In the genomic region with DNA sequence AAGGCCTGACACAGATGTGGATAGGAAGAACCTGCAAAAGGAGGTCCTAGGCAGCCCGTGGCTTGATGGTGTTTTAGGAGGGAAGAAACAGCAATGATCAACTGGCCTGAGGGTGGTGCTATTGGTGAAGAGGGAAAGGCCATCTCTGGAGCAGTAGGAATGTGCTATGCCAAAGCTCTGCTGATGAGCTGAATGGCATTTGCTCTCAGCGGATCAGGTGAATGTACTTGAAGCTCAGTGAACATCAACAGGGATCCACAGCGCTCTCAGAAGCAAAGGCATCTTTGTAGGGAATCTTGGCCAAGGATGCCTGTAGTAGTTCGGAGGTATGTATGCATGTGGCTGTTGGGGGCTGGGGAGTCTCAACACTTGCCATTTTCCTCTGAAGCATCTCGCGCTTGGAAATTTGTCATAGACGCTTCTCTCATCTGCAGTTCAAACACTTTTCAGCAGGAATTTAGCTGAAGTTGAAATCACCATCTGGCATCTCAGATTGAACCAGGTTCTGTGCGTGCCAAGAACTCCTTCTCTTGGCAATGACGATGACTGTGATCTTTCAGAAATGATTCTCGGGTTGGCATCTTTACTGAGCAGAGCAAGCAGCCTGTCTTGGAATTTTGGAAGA, we compare ENCODE assay signal across 13 mouse cellular contexts. TPM values are rescaled to one million over a fixed set of nuclear protein-coding genes. Genes with fewer than 3 reads are reported as not detected.
A peak's percentile ranks its signal among the peaks of the same experiment; 100 is the strongest.
DNase-seq lines count a peak whose midpoint lies in the region; ATAC-seq and TF ChIP-seq lines count a peak whose summit lies in the region.
"Had no signal": no experiment of that assay in that cellular context is flagged by ENCODE, and none has a peak within 500 bp of the region (broad histone marks: within the 10 kb centered on the region; RNA-seq: fewer than 3 reads in every experiment).

No protein-coding gene starts in this region.

- H3K27me3 ChIP-seq in intestine, postnatal 0 days (replicated peaks; ENCODE audit: control insufficient read depth, insufficient read depth, low read length) = no peaks in the 10 kb centered on the region
- no peaks in the 10 kb centered on the region for H3K27me3 ChIP-seq in intestine, embryonic 15.5 days (replicated peaks)
- H3K27me3 ChIP-seq in cerebellum, adult 2 months (ENCODE audit: control insufficient read depth, insufficient read depth, low read length) = no peaks in the 10 kb centered on the region
- H3K27me3 ChIP-seq: neural tube, embryonic 13.5 days; stomach, embryonic 15.5 days had no signal

- no peaks in the 10 kb centered on the region for H3K9me3 ChIP-seq in intestine, postnatal 0 days (ENCODE audit: control insufficient read depth)
- H3K9me3 ChIP-seq in intestine, embryonic 15.5 days = no peaks in the 10 kb centered on the region
- H3K9me3 ChIP-seq: neural tube, embryonic 13.5 days; stomach, embryonic 15.5 days had no signal

- H3K4me3 ChIP-seq in intestine, postnatal 0 days (ENCODE audit: low read depth, low read length) = no peak overlapping the region
- no peak overlapping the region for H3K4me3 ChIP-seq in intestine, embryonic 15.5 days (replicated peaks)
- H3K4me3 ChIP-seq in cerebellum, adult 2 months (replicated peaks; ENCODE audit: insufficient read depth, low read depth, low read length) = peak overlapping the region; percentile 5
- H3K4me3 ChIP-seq: neural tube, embryonic 13.5 days; stomach, embryonic 15.5 days had no signal

- H3K27ac ChIP-seq in intestine, postnatal 0 days (ENCODE audit: low read depth, low read length) = no peak overlapping the region
- no peak overlapping the region for H3K27ac ChIP-seq in intestine, embryonic 15.5 days
- no peak overlapping the region for H3K27ac ChIP-seq in cerebellum, adult 2 months (ENCODE audit: insufficient read depth, low read length)
- H3K27ac ChIP-seq: neural tube, embryonic 13.5 days; stomach, embryonic 15.5 days had no signal

- ATAC-seq in intestine, postnatal 0 days = no peak
- ATAC-seq in intestine, embryonic 15.5 days = no peak
- 0 out of 2 replicates have a peak, but pooled peaks have one; percentile 24 for ATAC-seq in megakaryocyte progenitor cell, adult 5-6 weeks (replicated peaks; ENCODE audit: poor library complexity)
- ATAC-seq in erythroblast, adult 5-6 weeks (replicated peaks; ENCODE audit: low FRiP score, poor library complexity, severe bottlenecking) = no peak

- H3K4me2 ChIP-seq in intestine, postnatal 0 days (replicated peaks; ENCODE audit: low read depth) = no peak overlapping the region
- H3K4me2 ChIP-seq in intestine, embryonic 15.5 days (replicated peaks) = no peak overlapping the region
- H3K4me2 ChIP-seq: neural tube, embryonic 13.5 days; stomach, embryonic 15.5 days had no signal

- no peaks in the 10 kb centered on the region for H3K36me3 ChIP-seq in intestine, postnatal 0 days (ENCODE audit: control insufficient read depth, insufficient read depth)
- no peaks in the 10 kb centered on the region for H3K36me3 ChIP-seq in intestine, embryonic 15.5 days
- H3K36me3 ChIP-seq: neural tube, embryonic 13.5 days; stomach, embryonic 15.5 days had no signal

- no peak overlapping the region for H3K9ac ChIP-seq in intestine, postnatal 0 days (ENCODE audit: low read depth, low read length)
- H3K9ac ChIP-seq in intestine, embryonic 15.5 days = no peak overlapping the region
- H3K9ac ChIP-seq: neural tube, embryonic 13.5 days; stomach, embryonic 15.5 days had no signal

- TF ChIP-seq CTCF in intestine, postnatal 0 days (IDR thresholded peaks at IDR 0.05; ENCODE audit: low read depth) = peak; percentile 34; the same call in 1 of the 2 replicates
- peak; percentile 50; the same call in 1 of the 2 replicates for TF ChIP-seq CTCF in cerebellum, adult 2 months (IDR thresholded peaks at IDR 0.05; ENCODE audit: borderline replicate concordance, insufficient read depth, low read depth, low read length)

- TF ChIP-seq POLR2A in cerebellum, adult 2 months (IDR thresholded peaks at IDR 0.05; ENCODE audit: borderline replicate concordance, insufficient read depth, low read length) = no peak

- 92% methylated on average over 10 of the region's 10 CpGs for WGBS in intestine, postnatal 0 days
- WGBS in intestine, embryonic 15.5 days = 87% methylated on average over 10 of the region's 10 CpGs
- 8% methylated on average over 10 of the region's 10 CpGs for WGBS in cerebellum, adult 2 months

- no peaks in the 10 kb centered on the region for H3K4me1 ChIP-seq in intestine, postnatal 0 days (replicated peaks; ENCODE audit: control insufficient read depth, insufficient read depth, low read length)
- no peaks in the 10 kb centered on the region for H3K4me1 ChIP-seq in intestine, embryonic 15.5 days (replicated peaks)
- peaks cover 5% of the 10 kb centered on the region; the same call in 1 of the 2 replicates for H3K4me1 ChIP-seq in cerebellum, adult 2 months (ENCODE audit: control insufficient read depth, insufficient read depth, low read length)
- H3K4me1 ChIP-seq: neural tube, embryonic 13.5 days; stomach, embryonic 15.5 days had no signal

- DNase-seq in cerebellum, adult 2 months = peak; percentile 56 to 81
- peak; percentile 14 to 45 for DNase-seq in frontal cortex, postnatal 25 days (ENCODE audit: low spot score in 2 of 2)
- no peak for DNase-seq in adrenal gland, postnatal 36 days
- no peak for DNase-seq in embryo, embryonic 9.5 days (ENCODE audit: extremely low spot score)
- DNase-seq: adrenal gland, adult 8-10 months; heart, postnatal 14 days had no signal

RNA-seq across cellular contexts. Expression of a gene that starts 5.3 kb away (rescaled TPM):
- 2.2 and 3.4 TPM in 2 replicates for polyA plus RNA-seq in intestine, postnatal 0 days (2015; fragmentation: Nextera tagmentation; extraction: Ambion mirVana)
- 8.4 and 9.1 TPM in 2 replicates for polyA plus RNA-seq in intestine, embryonic 15.5 days (2015; fragmentation: Nextera tagmentation; extraction: Ambion mirVana)
- 7.2 and 7.4 TPM in 2 replicates for polyA plus RNA-seq in cerebellum, adult 2 months (2012; rRNA removed)
- total RNA-seq in megakaryocyte progenitor cell, adult 5-6 weeks (2015) = 117 and 120 TPM in 2 replicates
- total RNA-seq in megakaryocyte progenitor cell, adult 5-6 weeks (2017) = 190 and 207 TPM in 2 replicates
- total RNA-seq in adrenal gland, postnatal 36 days (2021) = 10 to 100 TPM; 31.2 to 39.4 TPM
- total RNA-seq in erythroblast, adult 5-6 weeks (2015; ENCODE audit: low replicate concordance) = 25.7 and 43.9 TPM in 2 replicates
- 42.9 and 61.9 TPM in 2 replicates for total RNA-seq in erythroblast, adult 5-6 weeks (2017; ENCODE audit: low replicate concordance)

RNA-seq across cellular contexts. Expression of a gene that starts 35.1 kb away (rescaled TPM):
- not detected in 2 replicates for polyA plus RNA-seq in intestine, postnatal 0 days (2015; fragmentation: Nextera tagmentation; extraction: Ambion mirVana)
- polyA plus RNA-seq in intestine, embryonic 15.5 days (2015; fragmentation: Nextera tagmentation; extraction: Ambion mirVana) = 0.11 and 0.15 TPM in 2 replicates
- not detected in 2 replicates for polyA plus RNA-seq in cerebellum, adult 2 months (2012; rRNA removed)
- not detected in 2 replicates for total RNA-seq in megakaryocyte progenitor cell, adult 5-6 weeks (2015)
- total RNA-seq in megakaryocyte progenitor cell, adult 5-6 weeks (2017) = not detected in 2 replicates
- not detected for total RNA-seq in adrenal gland, postnatal 36 days (2021)
- total RNA-seq in erythroblast, adult 5-6 weeks (2015; ENCODE audit: low replicate concordance) = not detected in 2 replicates
- total RNA-seq in erythroblast, adult 5-6 weeks (2017; ENCODE audit: low replicate concordance) = not detected in 2 replicates
- total RNA-seq: adrenal gland, adult 8-10 months; heart, postnatal 14 days; left cerebral cortex, postnatal 10 days had no signal
- polyA plus RNA-seq: stomach, embryonic 15.5 days had no signal

Comparison
In these comparisons a context has a peak if more than half of its experiments do, and no peak if none do; other contexts are left out.
1. DNase-seq: peak in cerebellum, adult 2 months (2 of 2) and frontal cortex, postnatal 25 days (2 of 2); none in adrenal gland, postnatal 36 days (0 of 2) and embryo, embryonic 9.5 days (single experiment).